Mouse (Mus musculus): ENCODE data around the gene Gm9803.

Gm9803 gene

DNA sequence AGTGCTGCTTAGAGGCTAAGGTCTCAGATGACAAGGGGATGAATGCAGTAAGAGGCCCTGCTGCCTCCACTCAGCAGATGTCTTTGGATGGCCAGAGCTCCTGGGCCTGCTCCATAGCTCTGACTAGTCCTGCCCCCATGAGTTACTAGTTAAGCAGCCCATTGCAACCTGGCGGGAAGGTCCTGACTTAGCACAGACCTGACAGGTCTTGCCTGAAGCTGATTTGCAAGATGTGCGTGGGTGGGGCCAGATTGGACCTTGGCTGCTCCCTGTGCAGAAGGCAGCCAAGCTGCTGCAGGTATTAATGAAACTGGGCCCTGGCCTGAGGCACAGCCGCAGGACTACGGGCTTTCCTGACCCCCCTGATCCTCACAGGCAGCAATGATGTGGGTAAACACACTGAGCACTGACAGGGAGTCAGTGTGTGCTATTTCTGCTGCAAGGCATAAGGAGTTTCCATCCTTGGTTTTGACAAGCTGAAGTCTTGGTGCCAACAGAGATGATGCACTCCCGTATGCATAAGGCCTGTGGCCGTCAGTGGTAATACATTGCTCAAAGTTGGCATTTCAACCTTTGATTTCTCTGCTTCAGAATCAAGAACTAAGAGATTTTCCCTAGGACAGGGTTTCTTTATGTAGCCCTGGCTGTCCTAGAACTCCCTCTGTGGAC, 6.8 kb upstream of the Gm9803 start:
- DNase-seq: no peak

DNA sequence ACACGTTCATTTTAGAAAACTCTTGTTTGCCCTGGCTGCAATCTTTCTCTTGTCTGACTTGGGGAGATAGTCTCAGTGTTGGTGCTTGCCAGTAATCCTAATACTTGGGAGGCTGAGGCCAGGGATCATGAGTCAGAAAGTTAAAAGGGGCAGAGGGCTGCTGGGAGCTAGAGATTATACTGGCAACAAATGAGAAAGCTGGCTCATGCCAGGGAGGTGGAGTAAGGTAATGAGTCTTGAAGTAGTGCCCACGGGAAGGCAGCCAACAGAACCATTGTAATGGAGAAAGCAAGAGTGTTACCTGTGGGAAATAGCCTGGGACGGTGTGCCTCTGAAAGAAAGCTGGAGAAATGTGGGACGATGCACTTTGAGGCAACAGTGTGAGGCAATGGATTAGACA, 6.0 kb upstream of the Gm9803 start:
- DNase-seq: no peak

DNA sequence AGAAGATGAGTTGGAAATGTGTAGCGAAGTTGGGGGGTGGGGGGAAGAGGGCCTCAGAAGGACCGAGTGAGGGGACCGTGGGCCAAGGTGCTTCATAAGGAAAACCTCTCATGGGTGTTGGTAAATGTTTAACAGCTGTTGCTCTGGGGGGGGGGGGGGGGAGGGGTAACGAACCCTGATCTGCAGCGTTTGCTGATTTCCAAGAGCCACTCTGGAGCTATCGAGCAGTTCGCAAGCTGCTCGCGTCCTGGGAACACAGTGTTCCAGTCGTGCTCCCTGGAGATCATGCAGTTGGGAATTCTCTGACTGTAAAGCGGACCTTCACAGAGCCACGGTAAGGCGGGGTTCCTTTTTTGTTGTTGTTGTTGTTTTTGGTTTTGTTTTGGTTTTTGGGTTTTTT, 5.5 kb upstream of the Gm9803 start:
- no peak for DNase-seq

DNA sequence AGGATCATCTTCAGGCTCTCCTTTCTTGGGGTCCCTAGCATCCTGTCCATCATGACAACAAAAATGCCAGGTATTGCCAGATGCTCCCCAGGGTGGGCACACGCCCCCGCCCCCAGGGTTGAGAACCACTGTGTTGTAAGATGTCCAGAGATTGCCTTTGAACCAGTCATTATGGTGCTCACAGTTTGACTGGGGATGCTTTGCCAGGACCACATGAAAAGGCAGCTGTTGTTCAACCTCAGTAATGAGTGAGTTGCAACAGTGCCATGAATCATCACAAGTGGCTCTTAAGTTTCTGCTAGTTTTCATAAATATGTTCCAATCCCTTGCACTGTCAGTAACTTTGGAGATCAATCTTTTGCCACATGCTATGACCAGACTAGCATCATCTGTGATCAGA, 3.9 kb upstream of the Gm9803 start:
- DNase-seq: no peak

DNA sequence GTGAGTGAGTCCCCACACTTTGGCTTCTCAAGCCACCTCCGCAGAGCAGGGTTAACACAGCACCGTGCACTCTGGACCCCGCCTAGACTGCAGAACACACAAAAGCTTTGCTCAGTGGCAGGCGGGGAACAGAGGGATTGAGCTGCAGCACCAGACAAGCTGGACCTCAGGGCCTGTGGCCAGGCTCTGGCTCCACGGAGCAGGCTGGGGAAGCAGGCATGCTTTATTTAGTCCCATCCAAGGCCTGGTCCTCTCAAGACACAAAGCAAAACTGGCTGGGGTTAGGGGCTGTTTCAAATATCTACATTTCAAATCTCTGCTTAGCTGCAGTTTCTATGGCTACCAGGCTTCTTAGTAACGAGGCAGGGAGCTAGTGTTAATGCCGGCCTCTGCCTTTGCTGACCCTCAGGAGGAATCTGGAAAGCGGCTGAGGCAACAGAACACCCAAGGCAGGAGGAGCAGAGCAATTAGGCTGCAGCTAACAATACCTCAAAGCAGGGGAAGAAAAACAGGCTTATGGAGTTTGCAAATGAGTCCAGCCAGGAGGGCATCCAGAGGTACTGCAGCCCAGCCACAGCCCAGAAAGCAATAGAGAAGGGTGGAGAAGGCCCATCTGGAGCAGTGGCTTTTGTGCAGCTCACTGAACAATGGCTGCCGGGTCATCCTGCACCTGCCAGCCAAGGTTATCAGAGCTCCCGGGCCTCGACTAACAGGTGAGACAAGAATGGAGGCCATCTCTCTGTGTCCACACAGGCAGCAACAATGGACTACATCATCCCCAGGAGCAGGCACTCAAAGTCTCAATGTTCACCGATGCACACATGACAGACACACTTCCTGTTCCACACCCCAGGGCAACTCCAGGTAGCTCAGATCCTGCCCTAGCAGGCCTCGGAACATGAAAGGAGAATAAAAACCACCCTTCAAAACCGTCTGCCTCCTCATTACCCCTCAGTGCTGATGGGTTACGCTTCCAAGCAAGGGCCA, 3.7 kb downstream of the Gm9803 start:
- no peak for DNase-seq

DNA sequence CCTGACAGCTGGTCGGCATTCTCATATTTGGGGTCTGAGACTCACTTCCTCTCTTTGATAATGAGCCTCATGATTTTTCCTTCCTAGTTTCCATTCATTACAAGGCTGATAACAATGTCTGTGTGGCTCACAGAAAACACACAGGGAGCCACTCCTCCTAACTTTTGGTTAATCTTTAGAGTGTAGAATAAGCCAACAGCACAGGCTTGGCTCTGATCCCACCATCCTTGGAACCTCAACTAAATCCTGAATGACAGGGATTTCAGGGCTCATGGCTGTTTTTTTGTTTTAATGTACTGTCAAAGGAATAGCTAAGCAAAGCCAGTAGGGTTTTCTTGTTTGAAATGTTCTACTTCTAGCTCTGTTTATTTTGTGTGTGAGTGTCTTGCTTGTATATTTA, 10.5 kb downstream of the Gm9803 start:
- DNase-seq: no peak

DNA sequence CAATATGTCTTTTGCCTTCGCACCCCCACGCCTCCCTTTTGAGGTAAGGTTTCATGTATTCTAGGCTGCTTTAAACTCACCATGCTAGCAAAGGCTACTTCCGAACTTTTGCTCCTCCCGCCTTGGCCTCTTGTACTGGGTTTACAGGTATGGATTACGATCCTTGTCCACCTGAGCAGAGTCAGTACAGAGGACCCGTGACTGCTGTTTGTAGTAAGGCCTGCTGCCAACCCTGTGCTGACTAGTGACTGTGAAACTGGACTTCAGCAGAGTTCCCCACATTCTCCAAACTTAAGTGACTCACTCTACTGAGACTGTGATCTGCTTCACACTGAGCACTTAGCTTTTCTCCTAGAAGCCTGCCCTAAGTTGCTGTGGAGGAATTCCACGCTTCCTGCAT, 13.8 kb downstream of the Gm9803 start:
- DNase-seq: no peak

DNA sequence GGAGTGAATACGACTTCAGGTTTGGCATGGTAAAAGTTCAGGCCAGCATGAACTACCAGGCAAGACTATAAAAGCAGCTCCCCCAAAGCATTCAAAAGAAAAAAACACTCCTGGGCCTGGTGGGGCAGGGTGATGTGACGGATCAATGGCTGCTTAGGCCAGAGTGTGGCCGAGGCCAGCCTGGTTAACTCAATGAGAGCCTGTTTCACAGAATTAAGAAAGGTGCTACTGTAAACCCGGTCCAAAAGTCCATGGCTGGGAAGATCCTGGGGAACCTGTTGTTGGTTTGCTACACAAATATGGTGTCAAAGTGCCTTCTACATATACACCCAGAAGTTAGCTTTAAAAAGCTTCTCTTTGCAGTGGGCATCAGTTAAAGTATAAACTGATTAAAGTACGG, 14.9 kb downstream of the Gm9803 start:
- no peak for DNase-seq

DNA sequence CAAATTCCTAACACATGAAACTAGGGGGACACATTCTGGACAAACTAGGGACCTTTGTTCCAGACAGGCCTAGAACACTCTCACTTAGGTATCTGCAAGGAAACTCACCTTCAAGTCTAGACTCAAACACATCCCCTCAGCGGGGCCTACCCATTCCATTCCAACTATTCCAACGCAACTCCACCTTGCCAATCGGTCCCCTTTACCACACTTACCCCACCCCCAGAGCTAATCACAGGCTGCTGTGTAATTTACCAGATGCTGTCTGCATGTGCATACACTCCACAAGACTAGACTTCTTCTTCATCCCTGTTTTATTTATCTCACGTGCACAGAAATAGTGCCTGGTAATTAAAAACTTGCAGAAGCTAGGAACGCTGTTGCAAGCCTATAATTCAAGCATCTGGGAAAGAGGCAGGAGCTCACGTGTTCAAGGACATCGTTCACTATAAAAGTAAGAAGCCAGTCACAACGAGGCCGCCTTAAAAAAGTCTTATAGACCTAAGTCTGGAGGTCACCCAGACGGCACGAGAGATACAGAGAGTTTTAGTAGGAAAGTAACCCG, 15.9 kb downstream of the Gm9803 start:
- DNase-seq: no peak

DNA sequence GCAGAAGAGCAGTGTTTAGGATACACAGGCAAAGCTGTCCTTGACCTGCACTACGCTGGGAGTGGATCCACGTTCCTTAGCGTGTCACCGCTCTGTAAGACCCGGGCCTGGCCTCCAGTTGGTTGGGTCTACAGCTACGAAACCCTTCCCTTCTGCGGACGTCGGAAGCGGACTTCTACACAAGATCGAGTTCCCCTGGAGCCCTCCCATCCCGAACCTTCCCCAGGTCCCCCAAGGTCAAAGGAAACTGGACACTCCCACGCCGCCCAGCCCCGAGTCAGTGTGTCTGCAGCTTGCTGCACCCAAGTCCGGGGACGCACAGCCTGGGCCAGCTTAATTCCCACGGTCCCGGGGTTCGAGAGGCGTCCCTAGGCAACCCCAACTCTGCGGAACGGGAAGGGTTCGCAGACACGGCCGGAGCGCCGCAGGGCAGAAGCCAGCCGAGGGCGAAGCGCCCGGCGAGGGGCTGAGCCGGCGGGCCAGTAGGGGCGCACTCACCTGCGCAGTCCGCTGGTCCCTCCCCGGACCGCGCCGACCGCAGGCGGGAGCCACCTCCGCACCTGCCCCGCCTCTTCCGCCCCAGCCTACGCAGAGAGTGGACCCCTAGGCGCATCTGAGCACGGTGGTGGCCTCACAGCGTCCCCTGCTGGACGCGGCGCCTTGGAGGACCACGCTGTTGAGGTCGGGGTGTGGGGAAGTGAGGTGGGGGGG, 16.7 kb downstream of the Gm9803 start, which contains the start of gene 1700021F05Rik:
TSS of gene 1700021F05Rik (minus strand) at position 553 of the 711 bp plus-strand sequence.
- DNase-seq: peak; percentile 97

DNA sequence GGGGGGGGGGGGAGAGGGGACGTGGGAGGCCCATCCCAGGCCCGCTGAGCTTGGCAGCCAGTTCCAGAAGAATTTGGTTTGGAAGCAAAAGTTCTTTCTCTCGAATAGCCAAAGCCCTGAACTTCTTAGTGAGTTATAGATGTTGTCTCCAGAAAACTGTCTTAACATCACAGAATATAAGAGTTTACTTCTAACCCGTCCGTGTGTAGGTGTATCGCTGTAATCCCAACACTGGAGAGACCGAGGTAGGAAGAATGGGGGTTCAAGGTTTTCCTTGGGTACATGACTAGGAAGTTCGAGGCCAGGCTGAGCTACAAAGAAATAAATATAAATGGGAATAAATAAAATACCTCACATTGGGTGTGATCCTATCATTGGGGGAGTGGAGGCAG, 17.3 kb downstream of the Gm9803 start:
- no peak for DNase-seq

DNA sequence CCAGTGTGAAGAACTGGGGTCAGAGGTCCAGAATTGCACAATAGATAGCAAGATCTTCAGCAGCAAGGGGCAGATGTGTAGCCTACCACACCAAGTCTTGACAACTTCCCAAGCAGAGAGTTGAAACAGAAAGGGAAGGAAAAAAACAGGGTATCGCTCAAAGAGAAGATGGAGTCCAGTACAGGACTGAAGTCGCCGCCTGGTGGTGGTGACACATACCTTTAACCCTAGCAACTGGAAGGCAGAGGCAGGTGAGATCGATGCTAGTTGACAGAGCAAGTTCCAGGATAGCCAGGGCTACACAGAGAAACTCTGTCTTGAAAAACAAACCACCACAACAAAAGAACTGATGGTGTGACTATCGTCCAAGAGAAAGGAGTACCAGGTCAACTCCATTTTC, 25.5 kb downstream of the Gm9803 start:
- DNase-seq: no peak

DNA sequence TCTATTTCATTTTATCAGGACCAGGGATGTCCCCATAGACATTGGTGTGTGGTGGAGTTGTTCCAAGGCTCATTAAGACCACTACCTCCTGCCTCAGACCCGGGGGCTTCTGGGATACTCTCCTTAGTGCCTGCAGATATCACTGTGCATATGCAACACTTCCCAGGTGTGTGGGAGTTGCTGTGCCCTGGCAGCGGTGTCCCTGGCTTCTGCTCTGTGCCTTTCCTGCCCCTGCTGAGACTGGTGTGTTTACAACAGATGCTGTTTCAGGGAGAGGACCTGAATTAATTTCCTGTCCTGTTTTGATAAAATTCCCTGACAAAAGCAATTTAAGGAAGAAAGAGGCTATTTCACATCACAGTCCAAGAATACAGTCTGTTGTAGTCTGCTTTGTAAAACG, 27.0 kb downstream of the Gm9803 start:
- no peak for DNase-seq

DNA sequence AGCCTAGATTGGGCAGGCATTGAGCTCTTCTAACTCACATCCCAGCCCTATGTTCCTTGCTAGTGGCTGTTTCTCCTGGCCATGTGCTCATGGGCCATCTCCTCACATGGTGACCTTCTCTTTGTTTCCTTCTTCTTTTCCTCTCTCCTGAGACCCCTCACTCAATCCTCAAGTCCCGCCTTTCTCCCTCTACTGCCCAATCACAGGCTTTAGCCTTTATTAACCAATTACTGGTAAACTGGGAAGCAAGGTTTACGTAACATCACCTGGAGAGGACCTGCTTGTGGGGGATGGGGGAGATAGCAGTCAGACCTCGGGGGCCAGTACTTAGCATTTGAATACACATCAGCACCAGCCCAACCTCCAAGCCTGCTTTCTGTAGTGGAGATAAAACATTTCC, 27.5 kb downstream of the Gm9803 start:
- DNase-seq: no peak

DNA sequence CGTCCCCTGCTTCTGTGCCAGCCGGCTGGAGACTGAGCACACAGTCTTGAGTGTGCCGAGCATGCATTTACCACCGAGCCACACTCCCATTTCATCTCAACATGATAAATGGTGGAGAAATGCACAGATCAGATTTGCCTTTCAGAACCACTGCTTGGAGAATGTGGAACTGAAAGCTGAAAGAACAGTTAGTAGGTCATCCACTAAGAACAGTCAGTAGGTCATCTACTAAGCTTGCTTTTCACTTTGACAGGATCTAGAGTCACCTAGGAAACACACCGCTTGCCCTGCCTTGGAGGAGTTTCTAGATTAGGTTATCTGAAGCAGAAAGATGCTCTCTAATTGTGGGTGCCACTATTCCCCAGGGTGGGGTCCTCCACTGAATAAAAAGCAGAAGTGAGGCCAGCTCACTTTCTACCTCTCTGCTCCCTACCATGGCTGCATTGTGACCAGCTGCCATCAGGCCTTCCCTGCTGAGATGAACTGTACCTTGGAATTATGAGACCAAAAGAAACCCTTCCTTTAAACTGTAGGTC, 33.8 kb downstream of the Gm9803 start:
- no peak for DNase-seq

DNA sequence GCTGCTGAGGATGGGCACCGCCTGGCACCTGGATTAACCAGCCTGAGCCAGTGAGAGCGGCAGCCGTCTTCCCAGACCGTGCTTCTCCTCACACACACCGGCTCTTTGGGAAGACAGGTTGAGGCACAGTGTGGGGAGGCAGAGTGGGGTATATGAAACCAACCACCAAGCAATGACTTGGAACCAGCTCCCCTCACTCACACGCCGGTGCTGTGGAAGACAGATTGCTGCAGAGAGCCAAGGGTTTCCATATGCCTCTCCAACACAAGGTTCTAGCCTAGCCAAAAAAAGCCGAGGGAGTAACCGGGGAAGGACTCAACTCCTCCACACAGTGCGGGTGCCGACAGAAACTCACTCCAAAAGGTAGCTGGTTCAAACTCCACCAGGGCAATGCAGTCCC, 35.4 kb downstream of the Gm9803 start:
- DNase-seq: no peak

DNA sequence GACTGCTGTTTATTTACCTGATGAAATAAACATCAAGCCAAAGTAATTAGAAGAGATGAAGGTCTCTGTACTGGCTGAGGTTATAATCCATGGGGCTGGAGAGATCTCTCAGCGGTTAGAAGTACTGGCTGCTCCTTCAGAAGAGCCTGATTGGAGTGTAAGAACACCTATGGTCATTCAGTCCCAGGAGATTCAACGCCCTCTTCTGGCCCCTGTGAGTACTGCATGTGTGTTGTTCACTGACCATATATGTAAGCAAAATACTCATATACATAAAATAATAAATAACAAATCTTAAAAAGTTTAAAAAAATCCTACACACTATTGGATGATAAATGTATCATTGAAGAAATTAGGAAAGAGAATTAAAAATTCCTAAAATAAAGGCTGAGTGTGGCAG, 36.9 kb downstream of the Gm9803 start:
- no peak for DNase-seq

DNA sequence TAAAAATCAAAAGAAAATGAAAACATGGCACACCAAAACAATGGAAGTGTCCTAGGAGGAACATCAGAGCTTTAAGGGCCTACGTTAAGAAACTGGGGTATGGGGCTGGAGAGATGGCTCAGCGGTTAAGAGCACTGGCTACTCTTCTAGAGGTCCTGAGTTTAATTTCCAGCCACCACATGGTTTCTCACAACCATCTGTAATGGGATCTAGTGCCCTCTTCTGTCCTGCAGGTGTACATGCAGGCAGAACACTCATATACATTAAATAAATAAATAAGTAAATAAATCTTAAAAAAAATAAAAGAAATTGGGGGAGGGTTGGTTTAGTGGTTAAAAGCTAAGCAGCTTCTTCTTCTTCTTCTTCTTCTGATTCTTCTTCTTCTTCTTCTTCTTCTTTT, 37.4 kb downstream of the Gm9803 start:
- no peak for DNase-seq

All from right cerebral cortex, postnatal 4 days (tissue).